Mouse (Mus musculus) spleen, embryonic (tissue): ENCODE measurements around the gene Banf2.

ENCODE experiments used
- CTCF ChIA-PET: fragments of 350-600 bp; sonication (Branson Sonifier 250); formaldehyde crosslinking; loops from one replicate; lab custom pipeline; 2022; lab: Charles Lee

Gene Banf2

GRCm38 (mm10) chr2:144092767-144093166 is 59.9 kb downstream of the Banf2 start:
- CTCF ChIA-PET = no interaction called here

- CTCF ChIA-PET = no interaction called here
Measured at GRCm38 (mm10) chr2:144094721-144095120, 61.9 kb downstream of the Banf2 start.

- CTCF ChIA-PET = no interaction called here
Measured at GRCm38 (mm10) chr2:144101463-144101961, 68.7 kb downstream of the Banf2 start.

- CTCF ChIA-PET = no interaction called here
Measured at GRCm38 (mm10) chr2:144107374-144107773, 74.5 kb downstream of the Banf2 start.

- CTCF ChIA-PET = no interaction called here
Measured at GRCm38 (mm10) chr2:144107810-144108209, 75.0 kb downstream of the Banf2 start.

GRCm38 (mm10) chr2:144108376-144108775 is 75.5 kb downstream of the Banf2 start:
- CTCF ChIA-PET = no interaction called here

- CTCF ChIA-PET = no interaction called here
Measured at GRCm38 (mm10) chr2:144111966-144112365, 79.1 kb downstream of the Banf2 start.

- CTCF ChIA-PET = interaction anchor here (0.6 kb wide), 1 partner anchor 50 kb away, joined by 6 read pairs; no protein-coding TSS in a partner anchor
Measured at GRCm38 (mm10) chr2:144112666-144113065, 79.8 kb downstream of the Banf2 start.

- CTCF ChIA-PET = interaction anchor here (0.5 kb wide), 1 partner anchor 257 kb away, joined by 4 read pairs; no protein-coding TSS in a partner anchor
Measured at GRCm38 (mm10) chr2:144118061-144118460, 85.2 kb downstream of the Banf2 start.

- CTCF ChIA-PET = no interaction called here
Measured at GRCm38 (mm10) chr2:144120186-144120823, 87.4 kb downstream of the Banf2 start.

- CTCF ChIA-PET = no interaction called here
Measured at GRCm38 (mm10) chr2:144122068-144122467, 89.2 kb downstream of the Banf2 start.
